Mouse (Mus musculus) neural tube, embryonic 12.5 days (tissue): ENCODE results near the gene Jazf1. TPM values are rescaled to one million over a fixed set of nuclear protein-coding genes. Genes with fewer than 3 reads are reported as not detected.

Experiments
- ATAC-seq: fragments of 200-750 bp; cut with Nextera tagmentation; 2 replicates; pipeline ENCODE4 v1.8.0; 2017; ENCODE audit warnings: low read depth, mild to moderate bottlenecking, moderate TSS enrichment, moderate library complexity; ENCODE audit not compliant: low FRiP score
- H3K27ac ChIP-seq: fragments of 300-500 bp; sonication (generic); 2 replicates; pipeline ENCODE4 v1.5.1; 2016
- H3K27me3 ChIP-seq: fragments of 300-500 bp; sonication (generic); replicated peaks from 2 replicates; pipeline ENCODE4 v1.6.1; 2016; ENCODE audit warnings: mild to moderate bottlenecking
- H3K36me3 ChIP-seq: fragments of 300-500 bp; sonication (generic); 2 replicates; pipeline ENCODE4 v1.6.1; 2016; ENCODE audit warnings: mild to moderate bottlenecking
- H3K4me1 ChIP-seq: fragments of 300-500 bp; sonication (generic); 2 replicates; pipeline ENCODE4 v1.6.1; 2016
- H3K4me2 ChIP-seq: fragments of 300-500 bp; sonication (generic); replicated peaks from 2 replicates; pipeline ENCODE4 v1.6.1; 2016; ENCODE audit warnings: mild to moderate bottlenecking
- H3K4me3 ChIP-seq: fragments of 300-500 bp; sonication (generic); 2 replicates; pipeline ENCODE4 v1.5.1; 2016
- H3K9ac ChIP-seq: fragments of 300-500 bp; sonication (generic); 2 replicates; pipeline ENCODE4 v1.6.1; 2016; ENCODE audit warnings: mild to moderate bottlenecking
- H3K9me3 ChIP-seq: fragments of 300-500 bp; sonication (generic); 2 replicates; pipeline ENCODE4 v1.6.1; 2016; ENCODE audit warnings: mild to moderate bottlenecking
- WGBS: fragments of 180-500 bp; shearing (Covaris S2); methylation state at CpG from one replicate; pipeline ENCODE4 v1.1.7; 2016; 5-methylcytosine and 5-hydroxymethylcytosine counted together
- polyA plus RNA-seq: library from polyadenylated mRNA; unstranded; fragments of >200 nt; fragmentation: Nextera tagmentation; extraction: Ambion mirVana; gene quantifications from 2 replicates; pipeline ENCODE4 v1.2.1, GENCODE M21; 2016

Jazf1 gene
- polyA plus RNA-seq, 1 experiment from 2014 or later = 14.1 TPM

DNA sequence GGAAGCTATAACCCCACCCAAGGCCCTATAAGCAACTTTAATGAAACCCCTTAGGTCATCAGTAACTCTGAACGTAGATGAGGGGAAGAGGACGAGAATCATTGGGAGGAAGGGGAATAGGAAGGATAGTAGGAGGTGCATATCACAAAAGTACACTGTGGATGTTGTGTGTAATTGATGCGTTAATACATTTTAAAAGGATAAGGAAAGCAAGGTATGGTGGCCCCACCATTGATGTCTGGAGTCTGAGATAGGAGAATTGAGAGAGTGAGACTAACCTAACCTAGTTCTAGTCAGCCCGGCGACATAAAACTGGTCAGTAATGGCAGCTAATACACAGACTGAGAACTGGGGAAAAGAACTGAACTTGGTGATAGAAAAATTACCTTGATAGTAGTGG is 315.6 kb downstream of the Jazf1 start:
- no peak overlapping the region for H3K4me2 ChIP-seq
- no peaks in the 10 kb centered on the region for H3K9me3 ChIP-seq
- no peak overlapping the region for H3K4me3 ChIP-seq
- no peak overlapping the region for H3K27ac ChIP-seq
- 93% methylated on average over 5 of the region's 5 CpGs for WGBS
- peaks cover 25% of the 10 kb centered on the region for H3K36me3 ChIP-seq
- H3K27me3 ChIP-seq = no peaks in the 10 kb centered on the region
- H3K4me1 ChIP-seq = no peaks in the 10 kb centered on the region
- no peak overlapping the region for H3K9ac ChIP-seq
- no peak for ATAC-seq

DNA sequence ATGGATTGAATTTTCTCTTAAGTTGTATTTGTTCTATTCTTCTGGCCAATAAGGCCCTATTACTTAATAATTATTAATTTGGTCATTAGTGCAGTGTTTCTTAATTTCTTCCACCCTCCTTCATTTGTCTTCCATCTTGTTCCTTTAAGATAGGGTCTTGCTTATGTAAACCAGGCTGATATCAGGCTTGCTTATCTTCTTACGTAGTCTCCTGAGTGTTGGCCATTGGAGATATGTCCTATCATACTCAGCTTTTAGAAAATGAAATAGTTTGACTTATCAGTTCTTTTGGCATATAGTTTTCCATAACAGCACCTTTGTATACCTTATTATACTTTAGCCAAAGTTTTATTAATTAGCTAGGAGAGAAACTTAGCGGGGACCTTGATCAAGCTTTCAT is 333.8 kb downstream of the Jazf1 start:
- ATAC-seq = no peak
- Histone ChIP-seq H3K4me3 (no peak overlapping the region), H3K9ac (no peak overlapping the region), H3K4me1 (no peaks in the 10 kb centered on the region), H3K27me3 (no peaks in the 10 kb centered on the region), H3K27ac (no peak overlapping the region), H3K9me3 (no peaks in the 10 kb centered on the region), H3K4me2 (no peak overlapping the region), H3K36me3 (peaks cover 18% of the 10 kb centered on the region)
- 98% methylated on average over 2 of the region's 2 CpGs for WGBS

DNA sequence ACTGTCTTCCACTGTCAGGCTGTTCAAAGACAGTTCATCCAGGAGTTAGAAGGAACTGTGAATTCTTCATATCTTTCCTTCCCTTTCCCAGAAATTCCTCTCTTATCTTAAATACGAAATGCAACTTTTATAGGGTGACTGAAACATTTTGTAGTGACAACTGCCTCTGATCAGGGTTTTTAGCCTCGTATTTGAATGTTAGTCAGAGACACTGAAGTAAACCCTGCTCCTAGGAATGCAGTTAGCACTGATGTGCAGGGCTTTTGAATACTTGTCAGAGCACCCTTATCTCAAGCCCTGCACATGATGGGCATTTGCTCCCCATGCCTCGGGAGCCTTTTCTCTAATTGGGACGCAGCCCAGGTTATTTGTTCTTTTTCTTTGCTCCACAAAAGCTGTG is 338.1 kb downstream of the Jazf1 start:
- Histone ChIP-seq H3K36me3 (peaks cover 10% of the 10 kb centered on the region), H3K9ac (no peak overlapping the region), H3K9me3 (no peaks in the 10 kb centered on the region), H3K4me1 (no peaks in the 10 kb centered on the region), H3K27me3 (no peaks in the 10 kb centered on the region), H3K27ac (no peak overlapping the region), H3K4me3 (no peak overlapping the region), H3K4me2 (no peak overlapping the region)
- WGBS = 88% methylated on average over 4 of the region's 4 CpGs
- ATAC-seq = no peak

DNA sequence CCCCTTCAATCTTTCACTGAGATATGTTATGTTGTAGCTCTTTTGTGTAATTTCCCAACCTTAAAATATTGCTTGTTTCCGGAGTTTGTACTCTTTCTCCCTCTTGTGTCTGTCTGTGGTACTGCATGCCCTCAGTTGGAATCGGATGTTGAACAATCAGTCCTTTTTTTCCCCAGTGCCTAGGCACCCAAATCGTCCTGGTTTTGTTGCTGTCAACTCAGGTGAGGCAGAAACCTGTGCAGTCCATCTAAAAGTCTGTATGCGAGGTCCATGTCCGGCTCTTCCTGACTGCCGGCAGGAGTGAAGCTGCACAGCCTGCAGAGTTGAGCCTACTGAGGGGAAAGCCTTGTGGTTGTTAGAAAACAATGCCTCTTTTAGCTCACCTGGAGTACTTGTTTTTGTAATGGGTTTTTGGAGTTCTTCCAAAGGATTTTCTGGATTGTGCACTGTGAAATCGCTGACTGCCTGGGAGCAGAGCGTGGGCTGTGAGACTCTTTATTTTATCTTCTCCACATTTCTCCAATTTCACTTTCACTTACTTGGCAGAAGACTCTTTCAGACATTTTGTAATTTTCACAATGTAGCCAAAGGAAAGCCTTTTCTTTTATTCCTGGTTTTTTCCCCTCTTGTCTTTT is 343.5 kb downstream of the Jazf1 start:
- Histone ChIP-seq H3K4me1 (no peaks in the 10 kb centered on the region), H3K4me2 (no peak overlapping the region), H3K9me3 (no peaks in the 10 kb centered on the region), H3K9ac (no peak overlapping the region), H3K27me3 (no peaks in the 10 kb centered on the region), H3K36me3 (peaks cover 14% of the 10 kb centered on the region), H3K4me3 (no peak overlapping the region), H3K27ac (no peak overlapping the region)
- WGBS = 62% methylated on average over 8 of the region's 8 CpGs
- ATAC-seq = no peak

Other genes with a start within 250 kb of the Jazf1 start
- gene Creb5, start 218.6 kb upstream of the Jazf1 start, polyA plus RNA-seq = 13.0 and 14.7 TPM in 2 replicates